Mouse (Mus musculus) liver, embryonic 16.5 days (tissue): ENCODE results near the gene Izumo1. TPM values are rescaled to one million over a fixed set of nuclear protein-coding genes. Genes with fewer than 3 reads are reported as not detected.
"Not testable (repeated sequence)": the region's sequence is repeated elsewhere in the genome, so short reads cannot be mapped to it uniquely, and the experiment has no call there.

Source experiments
- ATAC-seq: fragments of 200-750 bp; cut with Nextera tagmentation; 2 replicates; pipeline ENCODE4 v1.8.0; 2017; ENCODE audit warnings: low read depth, mild to moderate bottlenecking, moderate number of reproducible peaks, moderate library complexity
- H3K27ac ChIP-seq: fragments of 300-500 bp; sonication (generic); 2 replicates; pipeline ENCODE4 v1.5.1; 2014; ENCODE audit warnings: mild to moderate bottlenecking, low read length
- H3K27me3 ChIP-seq: fragments of 300-500 bp; sonication (generic); 2 replicates; pipeline ENCODE4 v1.6.1; 2014; ENCODE audit warnings: low read depth, low read length, mixed read lengths; ENCODE audit not compliant: control insufficient read depth, insufficient read depth
- H3K36me3 ChIP-seq: fragments of 300-500 bp; sonication (generic); 2 replicates; pipeline ENCODE4 v1.6.1; 2014; ENCODE audit warnings: mild to moderate bottlenecking; ENCODE audit not compliant: control insufficient read depth, insufficient read depth
- H3K4me1 ChIP-seq: fragments of 300-500 bp; sonication (generic); 2 replicates; pipeline ENCODE4 v1.6.1; 2014; ENCODE audit warnings: low read depth, low read length, mixed read lengths; ENCODE audit not compliant: control insufficient read depth
- H3K4me2 ChIP-seq: fragments of 300-500 bp; sonication (generic); 2 replicates; pipeline ENCODE4 v1.6.1; 2014; ENCODE audit warnings: low read depth, low read length, mixed read lengths
- H3K4me3 ChIP-seq: fragments of 300-500 bp; sonication (generic); 2 replicates; pipeline ENCODE4 v1.5.1; 2014; ENCODE audit warnings: low read depth, mild to moderate bottlenecking, low read length
- H3K9ac ChIP-seq: fragments of 300-500 bp; sonication (generic); 2 replicates; pipeline ENCODE4 v1.6.1; 2014; ENCODE audit warnings: low read depth, low read length
- H3K9me3 ChIP-seq: fragments of 300-500 bp; sonication (generic); replicated peaks from 2 replicates; pipeline ENCODE4 v1.6.1; 2016; ENCODE audit warnings: low read length; ENCODE audit not compliant: control insufficient read depth
- WGBS: fragments of 180-500 bp; shearing (Covaris S2); extraction: QIAGEN DNeasy Blood & Tissue Kit; methylation state at CpG from one replicate; pipeline ENCODE4 v1.1.7; 2014; ENCODE audit not compliant: insufficient replicate concordance; 5-methylcytosine and 5-hydroxymethylcytosine counted together
- polyA plus RNA-seq: library from polyadenylated mRNA; unstranded; fragments of >200 nt; fragmentation: Nextera tagmentation; extraction: Ambion mirVana; gene quantifications from 2 replicates; pipeline ENCODE4 v1.2.1, GENCODE M21; 2015

Izumo1 gene
- polyA plus RNA-seq, 1 experiment from 2014 or later: 0.05 TPM

DNA sequence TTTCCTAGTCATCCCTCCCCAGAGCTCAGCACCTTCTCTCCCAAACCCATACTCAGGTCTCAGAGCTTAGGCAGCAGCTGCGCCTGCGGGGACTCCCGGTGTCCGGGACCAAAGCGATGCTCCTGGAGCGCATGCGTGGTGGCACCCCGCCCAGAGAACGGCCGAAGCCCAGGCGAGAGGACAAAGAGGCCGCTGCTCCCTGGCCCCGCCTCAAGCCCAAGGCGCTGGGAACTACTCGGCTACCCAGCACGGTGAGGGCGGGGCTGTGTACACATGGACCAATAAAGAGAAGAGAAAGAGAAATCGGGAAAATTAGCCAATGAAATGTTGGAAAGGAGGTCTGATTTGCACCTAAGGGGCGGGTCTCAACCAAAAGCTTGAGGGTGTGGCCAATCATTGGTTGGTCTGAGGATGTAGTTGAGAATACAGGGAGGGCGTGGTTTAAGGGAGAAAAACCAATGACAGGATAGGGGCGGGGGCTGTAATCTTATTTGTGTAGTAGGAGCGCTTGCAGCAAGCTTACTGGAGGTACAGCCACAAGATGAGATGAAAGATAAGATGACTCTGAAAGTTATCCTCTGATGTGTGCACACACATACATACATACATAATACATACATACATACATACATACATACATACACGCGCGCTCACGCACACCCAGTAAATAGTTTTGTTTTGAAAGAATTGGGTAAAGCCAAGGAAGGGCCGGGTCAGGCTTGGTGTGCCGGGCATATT is 22.0 kb downstream of the Izumo1 start:
- Histone ChIP-seq H3K9me3 (no peaks in the 10 kb centered on the region), H3K27me3 (peaks cover 6% of the 10 kb centered on the region; the same call in 1 of the 2 replicates), H3K4me3 (peak overlapping the region; percentile 43), H3K9ac (peak overlapping the region; percentile 13; the same call in 1 of the 2 replicates), H3K4me1 (peaks cover 7% of the 10 kb centered on the region; the same call in 1 of the 2 replicates), H3K4me2 (peak overlapping the region; percentile 56), H3K27ac (no peak overlapping the region), H3K36me3 (no peaks in the 10 kb centered on the region)
- WGBS: 5% methylated on average over 28 of the region's 28 CpGs
- peak; percentile 82 for ATAC-seq

DNA sequence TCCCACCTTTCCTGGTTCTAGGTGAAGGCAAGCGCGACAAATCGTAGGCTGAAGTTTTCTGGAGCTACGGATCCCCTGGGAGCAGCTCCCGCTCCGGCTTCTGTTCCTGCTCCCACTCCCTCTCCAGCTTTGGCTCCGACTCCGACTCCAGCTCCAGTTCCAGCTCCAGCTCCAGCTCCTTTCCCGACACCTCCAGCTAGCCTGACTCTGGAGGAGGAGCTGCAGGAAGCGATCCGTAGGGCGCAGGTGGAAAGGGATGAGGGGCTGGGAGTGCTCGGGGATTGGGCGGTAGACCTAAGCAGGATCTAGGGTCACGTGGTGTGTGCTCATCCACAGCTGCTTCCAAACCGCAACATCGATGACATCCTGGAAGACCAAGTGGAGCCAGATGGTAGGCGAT is 22.6 kb downstream of the Izumo1 start:
- Histone ChIP-seq H3K4me1 (peaks cover 7% of the 10 kb centered on the region; the same call in 1 of the 2 replicates), H3K9me3 (no peaks in the 10 kb centered on the region), H3K4me3 (peak overlapping the region; percentile 43), H3K27ac (no peak overlapping the region), H3K36me3 (no peaks in the 10 kb centered on the region), H3K4me2 (peak overlapping the region; percentile 56), H3K27me3 (peaks cover 6% of the 10 kb centered on the region; the same call in 1 of the 2 replicates), H3K9ac (no peak overlapping the region)
- WGBS: 12% methylated on average over 18 of the region's 18 CpGs
- ATAC-seq: no peak

DNA sequence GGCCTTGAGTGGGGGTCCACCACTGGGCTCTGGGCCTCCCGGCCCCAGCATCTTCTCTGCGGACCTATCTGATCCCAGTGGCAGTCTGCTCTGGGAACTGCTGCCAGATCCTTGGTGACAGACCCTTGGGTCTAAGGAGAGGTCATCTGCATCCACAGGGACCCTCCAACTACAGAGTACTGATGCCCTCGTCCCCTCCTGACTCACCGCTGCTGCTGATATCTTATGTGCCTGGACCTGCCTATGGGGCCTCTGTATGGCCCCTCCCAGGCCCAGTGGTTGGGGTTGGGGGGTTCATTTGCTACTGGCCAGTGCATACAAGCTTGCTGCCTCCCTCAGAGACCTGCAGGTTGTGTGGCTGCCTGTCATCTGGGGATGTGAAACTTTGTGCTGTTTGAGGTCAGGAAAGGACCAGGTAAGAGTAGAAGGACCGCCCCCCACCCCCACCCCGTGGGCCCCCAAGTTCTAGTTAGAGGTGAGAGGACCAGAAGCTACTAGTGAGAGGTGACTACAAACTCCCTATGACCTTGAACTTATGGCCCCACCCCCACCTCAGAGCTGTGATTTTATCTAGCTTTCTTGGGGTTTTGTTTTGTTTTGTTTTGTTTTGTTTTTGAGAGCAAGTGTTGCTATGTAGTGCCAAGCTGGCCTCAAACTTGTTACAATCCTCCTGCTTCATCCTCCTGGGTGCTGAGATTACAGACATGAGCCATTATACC is 23.4 kb downstream of the Izumo1 start:
- Histone ChIP-seq H3K9me3 (no peaks in the 10 kb centered on the region), H3K4me1 (peaks cover 7% of the 10 kb centered on the region; the same call in 1 of the 2 replicates), H3K9ac (no peak overlapping the region), H3K36me3 (no peaks in the 10 kb centered on the region), H3K27ac (no peak overlapping the region), H3K4me3 (no peak overlapping the region), H3K4me2 (no peak overlapping the region), H3K27me3 (peaks cover 6% of the 10 kb centered on the region; the same call in 1 of the 2 replicates)
- WGBS: 55% methylated on average over 6 of the region's 6 CpGs
- ATAC-seq: no peak

DNA sequence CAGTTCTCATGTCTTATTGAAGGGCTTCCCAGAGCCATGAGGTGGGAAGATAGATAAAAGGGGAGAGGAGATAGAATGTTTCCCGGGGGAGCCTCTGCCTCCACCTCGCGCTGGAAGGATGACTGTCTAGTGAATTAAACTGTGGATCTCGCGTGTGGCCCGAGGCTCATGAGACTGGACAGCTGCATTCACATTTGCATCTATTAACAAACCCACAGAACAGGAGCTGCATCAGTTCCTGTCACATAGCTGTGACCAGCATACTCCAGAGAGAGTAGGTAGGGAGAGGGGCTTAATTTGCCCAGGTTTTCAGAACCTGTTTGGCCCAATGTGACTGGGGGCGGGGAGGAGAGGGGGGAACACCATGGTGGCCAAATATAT is 24.0 kb downstream of the Izumo1 start:
- no peak overlapping the region for H3K4me3 ChIP-seq
- ATAC-seq: no peak
- H3K27me3 ChIP-seq: peaks cover 6% of the 10 kb centered on the region; the same call in 1 of the 2 replicates
- H3K36me3 ChIP-seq: no peaks in the 10 kb centered on the region
- H3K9me3 ChIP-seq: no peaks in the 10 kb centered on the region
- H3K4me1 ChIP-seq: peaks cover 7% of the 10 kb centered on the region; the same call in 1 of the 2 replicates
- H3K9ac ChIP-seq: no peak overlapping the region
- 66% methylated on average over 7 of the region's 7 CpGs for WGBS
- H3K27ac ChIP-seq: no peak overlapping the region
- no peak overlapping the region for H3K4me2 ChIP-seq

DNA sequence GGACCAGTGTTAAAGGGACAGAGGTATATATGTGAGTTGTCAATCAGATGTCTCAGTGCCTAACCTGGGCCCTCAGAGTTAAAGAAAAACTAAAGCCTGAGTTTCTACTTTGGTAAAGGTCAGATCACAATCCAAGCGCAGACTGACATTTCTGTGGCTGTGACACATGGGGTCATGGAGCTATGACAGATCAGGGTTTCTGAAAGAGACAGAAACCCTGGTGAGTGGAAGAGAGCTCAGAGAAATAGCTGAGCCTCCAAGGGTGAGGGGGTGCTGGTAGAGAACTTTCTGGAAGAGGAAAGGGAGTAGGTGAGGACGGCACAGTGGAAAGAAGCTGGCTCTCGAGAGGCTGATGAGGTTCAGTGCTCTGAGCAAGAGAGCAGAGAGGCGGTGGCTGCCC is 25.1 kb downstream of the Izumo1 start:
- Histone ChIP-seq H3K4me1 (peaks cover 7% of the 10 kb centered on the region; the same call in 1 of the 2 replicates), H3K36me3 (no peaks in the 10 kb centered on the region), H3K9me3 (no peaks in the 10 kb centered on the region), H3K27me3 (peaks cover 6% of the 10 kb centered on the region; the same call in 1 of the 2 replicates), H3K9ac (no peak overlapping the region), H3K27ac (no peak overlapping the region), H3K4me3 (no peak overlapping the region), H3K4me2 (no peak overlapping the region)
- WGBS: 66% methylated on average over 4 of the region's 4 CpGs
- no peak for ATAC-seq

DNA sequence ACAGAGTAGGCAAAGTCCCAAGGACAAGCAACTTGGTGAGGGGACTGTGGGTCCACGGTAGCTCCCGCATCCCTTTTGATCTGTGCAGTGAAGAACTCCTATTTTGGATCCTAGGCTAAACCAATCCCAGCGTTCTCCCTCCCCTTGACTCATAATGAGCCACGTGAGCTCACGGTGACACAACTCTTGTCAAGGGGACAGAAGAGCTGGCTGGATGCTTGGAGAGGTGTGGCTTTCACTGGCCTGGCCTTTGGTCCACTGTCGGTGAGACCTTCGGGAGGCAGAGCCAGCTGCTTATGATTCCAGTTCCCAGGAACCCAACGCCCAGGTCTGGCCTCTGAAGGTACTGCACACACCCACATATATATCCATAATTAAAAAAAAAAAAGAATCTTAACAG is 27.7 kb downstream of the Izumo1 start:
- H3K36me3 ChIP-seq: no peaks in the 10 kb centered on the region
- no peak overlapping the region for H3K4me2 ChIP-seq
- no peaks in the 10 kb centered on the region for H3K4me1 ChIP-seq
- H3K4me3 ChIP-seq: no peak overlapping the region
- no peak for ATAC-seq
- no peak overlapping the region for H3K9ac ChIP-seq
- 62% methylated on average over 8 of the region's 8 CpGs for WGBS
- H3K27me3 ChIP-seq: 0 out of 2 replicates have a peak, but pooled peaks cover 2% of the 10 kb centered on the region
- no peak overlapping the region for H3K27ac ChIP-seq
- no peaks in the 10 kb centered on the region for H3K9me3 ChIP-seq

DNA sequence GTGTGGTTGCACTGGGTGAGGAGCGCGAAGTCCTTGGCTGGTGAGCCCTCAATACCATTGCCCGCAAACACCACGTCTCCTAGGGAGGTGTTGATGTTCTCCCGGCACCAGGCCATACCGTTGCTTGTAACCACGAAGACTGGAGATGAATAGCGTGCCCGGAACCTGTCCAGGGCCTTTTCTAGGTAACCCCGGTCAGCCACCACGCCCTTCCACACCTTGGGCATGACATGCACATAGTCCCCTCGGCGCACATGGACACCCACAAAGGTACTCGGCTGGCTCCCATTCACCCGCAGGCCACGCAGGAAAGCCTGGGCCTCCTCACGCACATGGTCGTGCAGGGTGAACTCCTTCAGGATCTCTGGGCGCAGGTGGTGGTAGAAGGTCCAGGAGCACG is 28.9 kb downstream of the Izumo1 start:
- WGBS: 79% methylated on average over 19 of the region's 20 CpGs
- not testable (repeated sequence) for H3K36me3 ChIP-seq, H3K27me3 ChIP-seq, H3K9ac ChIP-seq, ATAC-seq, H3K9me3 ChIP-seq, H3K4me2 ChIP-seq, H3K4me1 ChIP-seq, H3K4me3 ChIP-seq, H3K27ac ChIP-seq

DNA sequence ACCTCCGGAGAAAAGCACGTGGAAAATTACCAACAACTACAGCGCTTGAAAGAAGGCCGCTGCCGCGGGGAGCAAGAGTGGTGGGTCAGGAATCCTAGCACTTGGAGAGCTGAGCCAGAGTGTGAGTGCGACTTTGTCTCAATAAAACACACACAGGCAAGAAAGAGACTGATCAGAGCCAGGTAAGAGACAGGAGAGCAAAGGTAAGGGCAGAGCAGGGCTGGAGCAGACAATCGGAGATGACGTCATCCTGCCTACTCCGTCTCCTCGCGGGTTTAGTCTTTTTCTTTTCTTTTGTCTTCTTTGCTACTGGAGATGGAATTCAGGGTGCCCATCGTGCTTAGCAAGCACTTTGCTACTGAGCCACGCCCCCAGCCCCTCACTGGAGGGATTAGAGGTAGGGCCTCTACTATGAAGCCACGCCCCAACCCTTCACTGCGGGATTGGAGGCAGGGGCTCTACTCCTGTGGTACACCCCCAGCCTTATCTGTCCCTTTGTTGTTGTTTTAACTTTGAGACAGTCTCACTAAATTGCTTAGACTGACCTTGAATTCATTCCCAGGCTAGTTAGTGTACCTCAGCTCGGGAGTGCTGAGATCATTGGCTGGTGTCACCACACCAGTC is 32.9 kb downstream of the Izumo1 start:
- Histone ChIP-seq H3K36me3 (no peaks in the 10 kb centered on the region), H3K27ac (no peak overlapping the region), H3K9ac (no peak overlapping the region), H3K27me3 (no peaks in the 10 kb centered on the region), H3K9me3 (no peaks in the 10 kb centered on the region; the same call in 1 of the 2 replicates), H3K4me1 (no peaks in the 10 kb centered on the region), H3K4me3 (no peak overlapping the region), H3K4me2 (peak overlapping the region; percentile 24)
- WGBS: 37% methylated on average over 17 of the region's 17 CpGs
- no peak for ATAC-seq
